ENCODE assay signal across 19 mouse cellular contexts in the genomic region with DNA sequence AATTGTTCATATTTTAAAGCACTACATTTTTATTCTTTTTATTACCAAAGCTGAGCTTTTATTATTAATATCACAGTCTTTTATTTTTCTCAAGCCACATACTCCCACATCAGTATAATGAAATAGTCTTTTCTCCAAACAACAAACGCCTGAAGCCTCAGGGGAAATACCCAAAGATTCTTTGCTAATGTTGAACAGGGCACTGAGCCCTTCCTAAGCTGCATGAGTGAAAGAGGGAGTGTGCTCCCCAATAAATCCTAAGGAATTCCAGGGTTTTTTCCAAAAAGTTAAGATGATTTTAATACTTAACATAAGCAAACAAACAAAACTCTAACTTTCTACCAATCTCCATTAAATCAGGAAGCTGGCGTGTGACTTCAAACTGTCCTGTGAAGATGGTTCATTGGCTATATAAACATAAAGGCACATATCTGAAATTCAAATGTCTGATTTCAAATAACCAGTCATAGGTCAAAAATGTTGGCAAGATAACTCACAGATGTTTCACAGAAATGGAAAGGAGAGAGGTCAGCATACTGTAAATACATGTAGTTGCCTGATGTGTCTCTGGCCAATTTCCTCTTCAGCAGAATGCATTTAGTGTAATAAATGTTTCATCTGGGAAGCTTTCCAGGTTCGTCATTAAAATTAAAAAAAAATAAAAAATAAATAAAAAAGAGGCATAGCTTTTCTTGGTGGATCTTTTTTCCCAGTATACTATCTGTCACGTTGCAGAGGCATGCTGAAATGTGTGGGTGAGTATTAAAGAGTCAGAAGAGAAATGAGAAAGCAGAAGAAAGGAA.
DNase-seq lines count a peak whose midpoint lies in the region; ATAC-seq and TF ChIP-seq lines count a peak whose summit lies in the region.
"Had no signal": no experiment of that assay in that cellular context is flagged by ENCODE, and none has a peak within 500 bp of the region (broad histone marks: within the 10 kb centered on the region; RNA-seq: fewer than 3 reads in every experiment).

No protein-coding gene starts in this region.

- no peak for DNase-seq in embryonic facial prominence, embryonic 10.5 days (ENCODE audit: low spot score)
- peak; percentile 7 for DNase-seq in layer of hippocampus, adult 9-10 months (ENCODE audit: low spot score)
- no peak for DNase-seq in layer of hippocampus, postnatal 36 days
- peak; percentile 58 for DNase-seq in Patski (ENCODE audit: low read depth, low spot score)
- no peak for DNase-seq in spleen, adult 18-20 months
- no peak for DNase-seq in frontal cortex, postnatal 36 days (ENCODE audit: low spot score in 2 of 2)
- DNase-seq: cerebellum, adult 8-10 months; heart, adult 2 months; kidney, adult 18-20 months; thymus, postnatal 36 days had no signal

- in situ Hi-C loops in Patski (cut with MboI; ENCODE audit: low pct_unique_long_range_greater_than_20kb), result loop anchor here (10.0 kb wide), 1 partner anchor 55 kb away; no protein-coding TSS in a partner anchor

- H3K9ac ChIP-seq in embryonic facial prominence, embryonic 12.5 days, result no peak overlapping the region
- H3K9ac ChIP-seq in limb, embryonic 15.5 days, result no peak overlapping the region
- H3K9ac ChIP-seq: hindbrain, embryonic 13.5 days; liver, embryonic 15.5 days; midbrain, embryonic 15.5 days; neural tube, embryonic 13.5 days had no signal

- 0 out of 2 replicates have a peak overlapping the region, but pooled peaks have one; percentile 1 for H3K27ac ChIP-seq in embryonic facial prominence, embryonic 12.5 days
- no peak overlapping the region for H3K27ac ChIP-seq in embryonic facial prominence, embryonic 10.5 days (replicated peaks)
- 0 out of 2 replicates have a peak overlapping the region, but pooled peaks have one; percentile 44 for H3K27ac ChIP-seq in limb, embryonic 15.5 days
- H3K27ac ChIP-seq: gastrocnemius, adult 2 months; heart, adult 2 months; hindbrain, embryonic 13.5 days; liver, embryonic 15.5 days; midbrain, embryonic 15.5 days; neural tube, embryonic 13.5 days had no signal

- H3K27me3 ChIP-seq in embryonic facial prominence, embryonic 12.5 days, result no peaks in the 10 kb centered on the region
- H3K27me3 ChIP-seq in embryonic facial prominence, embryonic 10.5 days (replicated peaks; ENCODE audit: low read depth, poor library complexity, severe bottlenecking), result no peaks in the 10 kb centered on the region
- H3K27me3 ChIP-seq in Patski, result no peaks in the 10 kb centered on the region
- no peaks in the 10 kb centered on the region for H3K27me3 ChIP-seq in limb, embryonic 15.5 days
- H3K27me3 ChIP-seq: CH12.LX; hindbrain, embryonic 13.5 days; liver, embryonic 15.5 days; midbrain, embryonic 15.5 days; neural tube, embryonic 13.5 days had no signal

- CTCF ChIA-PET in Patski (lab: Charles Lee), result no interaction called here

- no peak overlapping the region for H3K4me3 ChIP-seq in embryonic facial prominence, embryonic 12.5 days
- H3K4me3 ChIP-seq in embryonic facial prominence, embryonic 10.5 days, result no peak overlapping the region
- no peak overlapping the region for H3K4me3 ChIP-seq in limb, embryonic 15.5 days
- H3K4me3 ChIP-seq: gastrocnemius, adult 2 months; heart, adult 2 months; hindbrain, embryonic 13.5 days; liver, embryonic 15.5 days; midbrain, embryonic 15.5 days; neural tube, embryonic 13.5 days had no signal

- ATAC-seq in embryonic facial prominence, embryonic 12.5 days (ENCODE audit: insufficient number of reproducible peaks, insufficient read depth, low FRiP score, low TSS enrichment), result no peak
- ATAC-seq in Patski, result peak; percentile 87
- ATAC-seq in limb, embryonic 15.5 days (ENCODE audit: insufficient number of reproducible peaks, low FRiP score, low TSS enrichment, low read depth), result peak; percentile 48; the same call in 1 of the 2 replicates
- ATAC-seq: forebrain, embryonic 16.5 days; midbrain, embryonic 15.5 days had no signal

- 61% methylated on average over 4 of the region's 4 CpGs for WGBS in embryonic facial prominence, embryonic 12.5 days
- 82% methylated on average over 4 of the region's 4 CpGs for WGBS in embryonic facial prominence, embryonic 10.5 days
- 29% methylated on average over 4 of the region's 4 CpGs for WGBS in limb, embryonic 15.5 days

- no peak overlapping the region for H3K4me2 ChIP-seq in embryonic facial prominence, embryonic 12.5 days (replicated peaks)
- no peak overlapping the region for H3K4me2 ChIP-seq in limb, embryonic 15.5 days
- H3K4me2 ChIP-seq: hindbrain, embryonic 13.5 days; liver, embryonic 15.5 days; midbrain, embryonic 15.5 days; neural tube, embryonic 13.5 days had no signal

- H3K4me1 ChIP-seq in embryonic facial prominence, embryonic 12.5 days, result no peaks in the 10 kb centered on the region
- no peaks in the 10 kb centered on the region for H3K4me1 ChIP-seq in embryonic facial prominence, embryonic 10.5 days
- H3K4me1 ChIP-seq in limb, embryonic 15.5 days, result peaks cover 9% of the 10 kb centered on the region; the same call in 1 of the 2 replicates
- H3K4me1 ChIP-seq: hindbrain, embryonic 13.5 days; liver, embryonic 15.5 days; midbrain, embryonic 15.5 days; neural tube, embryonic 13.5 days had no signal

- POLR2A ChIA-PET in Patski (lab: Charles Lee), result no interaction called here

- no peak for TF ChIP-seq CTCF in Patski (IDR thresholded peaks at IDR 0.05)

- H3K9me3 ChIP-seq in embryonic facial prominence, embryonic 12.5 days, result no peaks in the 10 kb centered on the region
- no peaks in the 10 kb centered on the region for H3K9me3 ChIP-seq in embryonic facial prominence, embryonic 10.5 days
- no peaks in the 10 kb centered on the region for H3K9me3 ChIP-seq in limb, embryonic 15.5 days
- H3K9me3 ChIP-seq: hindbrain, embryonic 13.5 days; liver, embryonic 15.5 days; midbrain, embryonic 15.5 days had no signal

- H3K36me3 ChIP-seq in embryonic facial prominence, embryonic 12.5 days, result no peaks in the 10 kb centered on the region
- no peaks in the 10 kb centered on the region for H3K36me3 ChIP-seq in embryonic facial prominence, embryonic 10.5 days (replicated peaks)
- no peaks in the 10 kb centered on the region for H3K36me3 ChIP-seq in limb, embryonic 15.5 days
- H3K36me3 ChIP-seq: hindbrain, embryonic 13.5 days; liver, embryonic 15.5 days; midbrain, embryonic 15.5 days; neural tube, embryonic 13.5 days had no signal

Comparison
In these comparisons a context has a peak if more than half of its experiments do, and no peak if none do; other contexts are left out.
1. DNase-seq: peak in layer of hippocampus, adult 9-10 months (single experiment) and Patski (single experiment); none in embryonic facial prominence, embryonic 10.5 days (single experiment), layer of hippocampus, postnatal 36 days (0 of 2), spleen, adult 18-20 months (0 of 2) and frontal cortex, postnatal 36 days (0 of 2).